Mouse (Mus musculus) embryonic facial prominence, embryonic 11.5 days (tissue): Measurements from ENCODE around the gene Polr2f. TPM values are rescaled to one million over a fixed set of nuclear protein-coding genes. Genes with fewer than 3 reads are reported as not detected.

Experiments used
- ATAC-seq: fragments of 200-750 bp; cut with Nextera tagmentation; replicated peaks from 2 replicates; pipeline ENCODE4 v1.8.0; 2017; ENCODE audit warnings: low read depth; ENCODE audit not compliant: insufficient number of reproducible peaks, low FRiP score, low TSS enrichment
- DNase-seq: peaks from one replicate; pipeline ENCODE4 v3.0.0-alpha.2; 2015; ENCODE audit warnings: low spot score
- H3K27ac ChIP-seq: fragments of 300-500 bp; sonication (generic); replicated peaks from 2 replicates; pipeline ENCODE4 v1.5.1; 2014; ENCODE audit warnings: mild to moderate bottlenecking, low read depth, low read length, control low read depth
- H3K27me3 ChIP-seq: fragments of 300-500 bp; sonication (generic); 2 replicates; pipeline ENCODE4 v1.6.1; 2014; ENCODE audit warnings: mild to moderate bottlenecking, low read length, moderate library complexity, mixed read lengths; ENCODE audit not compliant: control insufficient read depth, insufficient read depth
- H3K36me3 ChIP-seq: fragments of 300-500 bp; sonication (generic); replicated peaks from 2 replicates; pipeline ENCODE4 v1.6.1; 2014; ENCODE audit warnings: low read depth, mild to moderate bottlenecking, low read length, moderate library complexity, mixed read lengths; ENCODE audit not compliant: control insufficient read depth, insufficient read depth
- H3K4me1 ChIP-seq: fragments of 300-500 bp; sonication (generic); 2 replicates; pipeline ENCODE4 v1.6.1; 2014; ENCODE audit warnings: low read length, mixed read lengths; ENCODE audit not compliant: control insufficient read depth, insufficient read depth
- H3K4me2 ChIP-seq: fragments of 300-500 bp; sonication (generic); 2 replicates; pipeline ENCODE4 v1.6.1; 2014; ENCODE audit warnings: low read depth, mild to moderate bottlenecking, control low read depth, low read length, moderate library complexity
- H3K4me3 ChIP-seq: fragments of 300-500 bp; sonication (generic); 2 replicates; pipeline ENCODE4 v1.5.1; 2014; ENCODE audit warnings: low read depth, low read length, control low read depth
- H3K9ac ChIP-seq: fragments of 300-500 bp; sonication (generic); replicated peaks from 2 replicates; pipeline ENCODE4 v1.6.1; 2014; ENCODE audit warnings: mild to moderate bottlenecking, control low read depth, low read length
- H3K9me3 ChIP-seq: fragments of 300-500 bp; sonication (generic); replicated peaks from 2 replicates; pipeline ENCODE4 v1.6.1; 2016; ENCODE audit warnings: mild to moderate bottlenecking, low read length, inconsistent platforms, mixed read lengths; ENCODE audit not compliant: control insufficient read depth
- WGBS: fragments of 180-500 bp; shearing (Covaris S2); extraction: QIAGEN DNeasy Blood & Tissue Kit; methylation state at CpG from one replicate; pipeline ENCODE4 v1.1.7; 2014; 5-methylcytosine and 5-hydroxymethylcytosine counted together
- polyA plus RNA-seq: library from polyadenylated mRNA; unstranded; fragments of >200 nt; fragmentation: Nextera tagmentation; extraction: Ambion mirVana; gene quantifications from 2 replicates; pipeline ENCODE4 v1.2.1, GENCODE M21; 2014

Polr2f gene
- polyA plus RNA-seq, 1 experiment from 2014 or later: 414 TPM

- 88% methylated on average over 6 of the region's 6 CpGs for WGBS
- Histone ChIP-seq H3K27me3 (no peaks in the 10 kb centered on the region), H3K4me3 (no peak overlapping the region), H3K27ac (no peak overlapping the region), H3K4me1 (no peaks in the 10 kb centered on the region), H3K36me3 (no peaks in the 10 kb centered on the region; the same call in none of the 2 replicates), H3K4me2 (no peak overlapping the region), H3K9ac (no peak overlapping the region), H3K9me3 (no peaks in the 10 kb centered on the region)
- ATAC-seq (no peak), DNase-seq (no peak)
Measured at GRCm38 (mm10) chr15:79133191-79133661, 7.6 kb upstream of the Polr2f start.

DNA sequence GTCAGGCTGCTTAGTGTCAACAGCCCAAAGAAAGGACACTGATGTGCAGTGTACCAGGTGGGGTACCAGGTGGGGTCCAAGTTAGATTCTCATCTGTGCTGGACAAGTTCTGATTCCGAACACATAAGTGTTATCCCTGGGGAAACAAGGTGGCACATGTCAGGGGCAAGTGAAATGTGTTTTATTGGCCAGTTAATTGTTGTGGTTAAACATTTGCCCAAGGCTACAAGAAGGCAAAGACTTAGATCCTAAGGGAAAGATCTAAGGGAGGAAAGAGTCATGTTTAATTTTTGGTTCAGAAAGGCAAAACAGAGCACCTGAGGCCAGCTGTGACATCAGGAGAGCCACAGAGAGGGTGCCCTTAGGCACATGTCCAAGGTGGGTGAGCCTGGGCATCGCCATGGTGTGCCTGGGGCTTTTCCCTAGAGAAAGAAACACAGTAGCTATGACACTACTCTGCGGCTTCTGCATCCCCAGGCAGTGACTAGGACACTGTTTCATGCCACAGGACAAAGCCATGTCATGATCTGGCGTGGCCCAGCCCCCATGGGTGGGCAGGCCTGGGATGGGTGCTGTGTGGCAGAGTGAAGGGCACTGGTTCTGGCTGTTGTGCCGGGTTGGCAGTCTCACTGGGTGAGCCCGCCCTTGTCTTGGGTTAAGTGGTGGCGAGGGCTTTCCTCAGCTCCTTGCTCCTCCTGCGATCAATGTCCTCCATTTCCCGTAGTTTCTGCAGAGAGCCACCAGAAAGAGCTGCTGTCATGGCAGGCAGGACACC is 6.1 kb upstream of the Polr2f start:
- no peak overlapping the region for H3K9ac ChIP-seq
- H3K4me3 ChIP-seq: no peak overlapping the region

GRCm38 (mm10) chr15:79135332-79135731 is 5.5 kb upstream of the Polr2f start:
- ATAC-seq: no peak; the same call in 1 of the 2 replicates

More for the DNA sequence above, 6.1 kb upstream of the Polr2f start:
- no peak overlapping the region for H3K27ac ChIP-seq
- no peaks in the 10 kb centered on the region for H3K27me3 ChIP-seq
- H3K4me2 ChIP-seq: no peak overlapping the region
- WGBS: 81% methylated on average over 9 of the region's 9 CpGs
- DNase-seq (no peak), ATAC-seq (no peak)
- no peaks in the 10 kb centered on the region for H3K4me1 ChIP-seq
- no peaks in the 10 kb centered on the region for H3K9me3 ChIP-seq
- no peaks in the 10 kb centered on the region; the same call in none of the 2 replicates for H3K36me3 ChIP-seq

DNA sequence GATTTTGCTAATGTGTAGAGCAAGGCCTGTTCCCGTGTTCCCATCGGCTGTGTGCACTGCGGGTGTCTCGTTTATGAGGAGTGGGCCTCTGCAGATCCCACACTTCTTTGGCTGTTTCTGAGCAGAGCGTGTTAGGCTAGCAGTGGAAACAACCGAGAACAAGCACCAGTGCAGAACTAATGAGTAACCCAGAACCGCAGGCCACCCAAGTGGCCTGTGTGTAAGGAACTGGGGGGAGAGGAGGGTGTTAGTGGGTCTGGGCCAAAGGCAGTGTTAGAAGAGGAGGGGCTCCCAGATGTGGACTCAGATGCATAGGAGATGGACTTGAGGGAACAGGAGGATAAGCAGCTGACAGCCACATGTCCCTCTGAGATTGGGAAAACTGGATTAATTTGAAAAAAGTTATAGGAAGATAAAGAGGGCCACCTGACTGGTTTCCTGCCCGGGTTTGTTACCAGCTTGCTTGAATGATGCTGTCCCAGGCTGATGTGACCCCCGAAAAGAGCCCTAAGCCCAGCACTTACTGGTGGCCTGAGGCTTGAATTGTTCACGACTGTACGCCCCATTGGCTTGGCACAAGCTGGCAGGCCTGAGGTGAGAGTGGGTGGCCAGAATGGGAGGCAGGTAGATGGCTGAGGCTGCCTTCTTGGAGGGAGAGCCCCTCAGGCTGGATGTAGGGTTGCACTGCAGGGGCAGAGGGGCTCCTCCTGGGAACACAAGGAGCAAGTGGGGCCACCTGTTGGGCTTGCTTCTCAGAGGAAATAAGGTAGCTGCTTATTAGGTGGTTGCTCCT is 4.8 kb upstream of the Polr2f start:
- H3K27ac ChIP-seq: no peak overlapping the region
- H3K4me2 ChIP-seq: no peak overlapping the region
- H3K27me3 ChIP-seq: no peaks in the 10 kb centered on the region
- 71% methylated on average over 11 of the region's 11 CpGs for WGBS
- H3K9ac ChIP-seq: no peak overlapping the region
- no peak for DNase-seq
- H3K4me1 ChIP-seq: no peaks in the 10 kb centered on the region
- no peak for ATAC-seq
- no peaks in the 10 kb centered on the region for H3K9me3 ChIP-seq
- H3K4me3 ChIP-seq: no peak overlapping the region
- H3K36me3 ChIP-seq: no peaks in the 10 kb centered on the region; the same call in none of the 2 replicates

More at GRCm38 (mm10) chr15:79135332-79135731, 5.5 kb upstream of the Polr2f start:
- WGBS: 75% methylated on average over 9 of the region's 9 CpGs
- H3K27me3 ChIP-seq: no peaks in the 10 kb centered on the region
- H3K27ac ChIP-seq: no peak overlapping the region
- no peak for DNase-seq
- no peak overlapping the region for H3K4me3 ChIP-seq
- H3K4me2 ChIP-seq: no peak overlapping the region
- H3K9ac ChIP-seq: no peak overlapping the region
- H3K36me3 ChIP-seq: no peaks in the 10 kb centered on the region; the same call in none of the 2 replicates
- no peaks in the 10 kb centered on the region for H3K9me3 ChIP-seq
- H3K4me1 ChIP-seq: no peaks in the 10 kb centered on the region

- H3K27me3 ChIP-seq: no peaks in the 10 kb centered on the region
- no peak overlapping the region for H3K9ac ChIP-seq
- H3K27ac ChIP-seq: no peak overlapping the region
- no peaks in the 10 kb centered on the region for H3K9me3 ChIP-seq
- no peaks in the 10 kb centered on the region; the same call in 1 of the 2 replicates for H3K36me3 ChIP-seq
- no peaks in the 10 kb centered on the region; the same call in 1 of the 2 replicates for H3K4me1 ChIP-seq
- no peak overlapping the region for H3K4me2 ChIP-seq
- no peak for ATAC-seq
- WGBS: 64% methylated on average over 10 of the region's 10 CpGs
- no peak for DNase-seq
- no peak overlapping the region for H3K4me3 ChIP-seq
Measured at GRCm38 (mm10) chr15:79139640-79140039, 1.2 kb upstream of the Polr2f start.

GRCm38 (mm10) chr15:79141566-79141917 is 733 bp downstream of the Polr2f start:
- Histone ChIP-seq H3K9ac (peak overlapping the region; percentile 79), H3K36me3 (no peaks in the 10 kb centered on the region; the same call in 1 of the 2 replicates), H3K27me3 (no peaks in the 10 kb centered on the region), H3K4me1 (no peaks in the 10 kb centered on the region; the same call in 1 of the 2 replicates), H3K9me3 (no peaks in the 10 kb centered on the region), H3K4me2 (peak overlapping the region; percentile 54), H3K27ac (no peak overlapping the region), H3K4me3 (peak overlapping the region; percentile 87)
- 0 out of 2 replicates have a peak, but pooled peaks have one; percentile 30 for ATAC-seq
- no peak for DNase-seq
- WGBS: 2% methylated on average over 7 of the region's 7 CpGs

DNA sequence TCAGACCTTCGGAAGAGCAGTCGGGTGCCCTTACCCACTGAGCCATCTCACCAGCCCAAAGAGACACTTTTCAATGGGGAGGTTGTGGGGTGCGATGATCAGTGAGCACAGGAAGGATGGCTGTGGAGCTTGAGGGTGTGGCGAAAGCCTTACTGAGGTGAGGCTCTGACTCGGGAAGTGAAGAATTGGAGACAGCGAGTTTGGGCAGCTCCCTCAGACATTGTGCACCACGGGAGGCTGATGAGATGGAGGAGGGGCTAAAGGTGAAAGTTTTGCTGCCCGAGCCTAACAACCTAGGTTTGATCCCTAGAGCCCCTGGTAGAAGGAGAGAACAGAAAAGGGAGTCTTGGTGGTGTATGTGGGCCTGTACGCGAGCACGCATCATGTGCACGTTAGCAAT is 2.5 kb downstream of the Polr2f start:
- Histone ChIP-seq H3K4me1 (no peaks in the 10 kb centered on the region; the same call in 1 of the 2 replicates), H3K9ac (no peak overlapping the region), H3K4me3 (no peak overlapping the region), H3K36me3 (no peaks in the 10 kb centered on the region; the same call in none of the 2 replicates), H3K27me3 (no peaks in the 10 kb centered on the region), H3K27ac (no peak overlapping the region), H3K4me2 (no peak overlapping the region), H3K9me3 (no peaks in the 10 kb centered on the region)
- no peak for ATAC-seq
- DNase-seq: no peak
- WGBS: 86% methylated on average over 12 of the region's 12 CpGs
